Mouse (Mus musculus): ENCODE data around the gene Eif3k. TPM values are rescaled to one million over a fixed set of nuclear protein-coding genes. Genes with fewer than 3 reads are reported as not detected.

The Eif3k gene
- total RNA-seq, 1 experiment: 474 TPM

DNA sequence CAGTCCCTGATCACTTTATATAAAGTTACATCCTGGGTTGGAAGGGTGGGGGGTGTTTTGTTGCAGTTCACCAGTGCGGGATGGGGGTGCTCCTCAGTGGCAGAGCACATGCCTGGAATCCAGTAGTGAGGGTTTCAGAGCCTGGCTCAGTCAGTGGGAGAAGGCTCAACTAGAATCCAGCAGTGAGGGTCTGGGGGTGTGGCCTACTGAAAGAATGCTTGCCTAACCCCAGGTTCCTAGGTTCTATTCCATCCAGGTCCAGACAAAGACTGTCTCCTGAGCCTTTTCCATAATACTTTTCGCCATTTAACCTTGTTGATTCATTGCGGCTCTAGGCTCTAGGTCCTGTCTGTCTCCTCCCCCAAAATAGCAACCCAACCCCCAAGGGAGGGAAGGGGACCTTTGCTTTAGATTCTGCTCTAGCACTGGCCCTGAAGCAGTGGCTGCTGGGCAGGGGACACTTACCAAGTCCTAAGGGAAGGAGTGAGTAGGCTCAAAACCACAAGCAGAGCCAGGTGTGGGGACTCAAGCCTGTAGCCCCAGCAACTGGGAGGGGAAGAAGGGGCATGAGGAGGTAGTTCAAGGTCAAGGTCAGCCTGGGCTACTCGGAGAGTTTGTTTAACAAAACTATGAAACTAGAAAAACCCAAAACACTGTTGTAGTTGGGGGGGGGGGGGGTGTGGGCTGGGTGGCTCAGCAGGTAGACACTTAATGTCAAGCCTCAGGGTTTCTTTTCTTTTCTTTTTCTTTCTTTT, 14.7 kb downstream of the Eif3k start:
- TF ChIP-seq ZNF384 (IDR thresholded peaks at IDR 0.05; ENCODE audit: low read depth, low read length) (no peak), MAFK (IDR thresholded peaks at IDR 0.05; ENCODE audit: insufficient read depth, low read depth, low read length) (no peak), HCFC1 (IDR thresholded peaks at IDR 0.05; ENCODE audit: borderline replicate concordance, insufficient read depth, low read length) (no peak)
- Histone ChIP-seq H3K9me3 (ENCODE audit: control insufficient read depth, insufficient read depth, low read depth, low read length) (no peaks in the 10 kb centered on the region), H3K27ac (ENCODE audit: insufficient read depth, low read depth, low read length, poor library complexity, severe bottlenecking) (peak overlapping the region; percentile 99), H3K4me3 (ENCODE audit: insufficient read depth in 1 of 2, low read depth in 1 of 2, low read length in 2 of 2, poor library complexity in 1 of 2, severe bottlenecking in 1 of 2) (peak overlapping the region in 1 of 2 experiments; percentile 37; a peak in 2 of 4 replicates), H3K36me3 (ENCODE audit: control insufficient read depth, insufficient read depth, low read length, poor library complexity, severe bottlenecking) (peaks cover 18% of the 10 kb centered on the region), H3K9ac (ENCODE audit: insufficient read depth, low read depth, low read length, poor library complexity, severe bottlenecking) (peak overlapping the region; percentile 71), H3K4me1 (ENCODE audit: control insufficient read depth in 2 of 2, insufficient read depth in 2 of 2, low read length in 2 of 2, poor library complexity in 1 of 2) (peaks cover 26 to 36% of the 10 kb centered on the region in 2 experiments)
- no peak for DNase-seq (ENCODE audit: low read depth, low spot score)
- in situ Hi-C loops (cut with MboI; ENCODE audit: low sequenced_read_pairs in 2 of 2, unreplicated experiment in 2 of 2): no loop called here

DNA sequence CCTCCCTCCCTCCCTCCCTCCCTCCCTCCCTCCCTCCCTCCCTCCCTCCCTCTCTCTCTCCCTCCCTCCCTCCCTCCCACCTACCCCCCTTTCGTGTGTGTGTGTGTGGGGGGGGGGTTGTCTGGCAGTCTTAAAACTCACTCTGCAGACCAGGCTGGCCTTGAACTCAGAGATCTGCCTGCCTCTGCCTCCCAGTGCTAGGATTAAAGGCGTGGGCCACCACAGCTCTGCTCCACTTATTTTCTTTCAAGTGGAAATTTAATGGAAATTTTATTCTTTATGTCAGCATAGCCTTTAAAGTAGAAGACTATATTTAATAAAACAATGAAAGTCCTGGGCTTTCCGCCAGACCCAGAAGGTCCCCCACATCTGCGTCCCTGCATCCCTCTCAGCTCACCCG, 15.5 kb downstream of the Eif3k start:
- TF ChIP-seq HCFC1 (IDR thresholded peaks at IDR 0.05; ENCODE audit: borderline replicate concordance, insufficient read depth, low read length): no peak
- no peak for TF ChIP-seq ZC3H11A (IDR thresholded peaks at IDR 0.05; ENCODE audit: borderline replicate concordance, low read depth, low read length)
- no peak for TF ChIP-seq MAFK (IDR thresholded peaks at IDR 0.05; ENCODE audit: insufficient read depth, low read depth, low read length)
- TF ChIP-seq ZNF384 (IDR thresholded peaks at IDR 0.05; ENCODE audit: low read depth, low read length): no peak
- TF ChIP-seq CHD2 (IDR thresholded peaks at IDR 0.05; ENCODE audit: low read depth, low read length): no peak
- H3K4me1 ChIP-seq (ENCODE audit: control insufficient read depth in 2 of 2, insufficient read depth in 2 of 2, low read length in 2 of 2, poor library complexity in 1 of 2): peaks cover 23 to 28% of the 10 kb centered on the region in 2 experiments
- DNase-seq (ENCODE audit: low read depth, low spot score): no peak
- H3K9me3 ChIP-seq (ENCODE audit: control insufficient read depth, insufficient read depth, low read depth, low read length): no peaks in the 10 kb centered on the region
- peaks cover 11% of the 10 kb centered on the region for H3K36me3 ChIP-seq (ENCODE audit: control insufficient read depth, insufficient read depth, low read length, poor library complexity, severe bottlenecking)
- in situ Hi-C loops (cut with MboI; ENCODE audit: low sequenced_read_pairs in 2 of 2, unreplicated experiment in 2 of 2): no loop called here
- H3K4me3 ChIP-seq (ENCODE audit: insufficient read depth in 1 of 2, low read depth in 1 of 2, low read length in 2 of 2, poor library complexity in 1 of 2, severe bottlenecking in 1 of 2): peak overlapping the region in 1 of 2 experiments; percentile 35; a peak in 2 of 4 replicates
- H3K27ac ChIP-seq (ENCODE audit: insufficient read depth, low read depth, low read length, poor library complexity, severe bottlenecking): peak overlapping the region; percentile 99
- H3K9ac ChIP-seq (ENCODE audit: insufficient read depth, low read depth, low read length, poor library complexity, severe bottlenecking): peak overlapping the region; percentile 71; the same call in 1 of the 2 replicates

DNA sequence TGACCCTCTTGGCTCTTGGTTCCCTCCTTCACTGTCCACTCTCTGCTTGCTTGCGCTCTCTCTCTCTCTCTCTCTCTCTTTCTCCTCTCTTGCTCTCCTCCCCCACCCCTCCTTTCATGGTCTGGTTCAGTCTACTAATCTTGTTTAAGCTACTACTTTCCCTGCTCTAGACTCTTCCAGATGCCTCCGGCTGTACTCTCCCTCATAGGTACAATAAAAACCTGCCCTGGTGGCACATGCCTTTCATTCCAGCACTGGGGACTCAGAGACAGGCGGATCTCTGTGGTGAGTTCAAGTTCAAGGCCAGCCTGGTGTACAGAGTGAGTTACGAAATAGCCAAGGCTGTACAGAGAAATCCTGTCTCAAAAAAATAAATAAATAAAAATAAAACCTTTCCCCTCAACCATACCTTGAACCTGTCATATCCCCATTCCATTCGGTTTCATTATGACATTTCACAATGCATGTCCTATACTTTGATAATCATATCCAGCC, 16.3 kb downstream of the Eif3k start:
- in situ Hi-C loops (cut with MboI; ENCODE audit: low sequenced_read_pairs in 2 of 2, unreplicated experiment in 2 of 2): no loop called here
- peak overlapping the region; percentile 57; the same call in 1 of the 2 replicates for H3K9ac ChIP-seq (ENCODE audit: insufficient read depth, low read depth, low read length, poor library complexity, severe bottlenecking)
- no peaks in the 10 kb centered on the region for H3K9me3 ChIP-seq (ENCODE audit: control insufficient read depth, insufficient read depth, low read depth, low read length)
- peaks cover 5% of the 10 kb centered on the region; the same call in 1 of the 2 replicates for H3K36me3 ChIP-seq (ENCODE audit: control insufficient read depth, insufficient read depth, low read length, poor library complexity, severe bottlenecking)
- no peak for TF ChIP-seq MAFK (IDR thresholded peaks at IDR 0.05; ENCODE audit: insufficient read depth, low read depth, low read length)
- TF ChIP-seq ZC3H11A (IDR thresholded peaks at IDR 0.05; ENCODE audit: borderline replicate concordance, low read depth, low read length): no peak
- TF ChIP-seq ZNF384 (IDR thresholded peaks at IDR 0.05; ENCODE audit: low read depth, low read length): no peak
- no peak for TF ChIP-seq CHD2 (IDR thresholded peaks at IDR 0.05; ENCODE audit: low read depth, low read length)
- no peak for TF ChIP-seq HCFC1 (IDR thresholded peaks at IDR 0.05; ENCODE audit: borderline replicate concordance, insufficient read depth, low read length)
- H3K4me3 ChIP-seq (ENCODE audit: insufficient read depth in 1 of 2, low read depth in 1 of 2, low read length in 2 of 2, poor library complexity in 1 of 2, severe bottlenecking in 1 of 2): 0 out of 4 replicates have a peak overlapping the region, but pooled peaks of 1 of the 2 experiments have one; percentile 3
- H3K4me1 ChIP-seq (ENCODE audit: control insufficient read depth in 2 of 2, insufficient read depth in 2 of 2, low read length in 2 of 2, poor library complexity in 1 of 2): peaks cover 20 to 25% of the 10 kb centered on the region in 2 experiments
- DNase-seq (ENCODE audit: low read depth, low spot score): no peak
- peak overlapping the region; percentile 99; the same call in 1 of the 2 replicates for H3K27ac ChIP-seq (ENCODE audit: insufficient read depth, low read depth, low read length, poor library complexity, severe bottlenecking)

DNA sequence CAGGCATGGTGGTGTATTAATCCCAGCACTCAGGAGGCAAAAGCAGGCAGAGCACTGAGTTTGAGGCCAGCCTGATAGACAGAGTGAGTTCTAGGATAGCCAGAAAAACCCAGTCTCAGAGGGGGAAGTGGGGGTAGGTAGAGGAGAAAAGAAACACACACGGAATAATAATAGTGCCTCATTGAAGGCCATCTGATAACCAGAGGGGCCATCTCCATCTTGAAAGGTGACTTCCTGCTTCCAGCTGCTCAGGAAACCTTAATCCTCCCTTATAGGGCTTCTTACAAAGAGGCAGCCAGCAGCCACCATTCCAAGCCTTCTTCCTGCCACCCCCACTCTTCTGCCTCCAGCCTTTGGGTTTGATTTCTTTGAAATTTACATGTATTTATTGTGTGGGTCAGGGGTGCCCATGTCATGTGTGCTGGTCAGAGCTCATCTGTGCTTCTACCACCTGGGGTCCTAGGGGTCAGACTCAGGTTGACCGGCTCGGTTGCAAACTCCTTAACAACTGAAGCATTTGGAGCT, 18.2 kb downstream of the Eif3k start:
- no peak for DNase-seq (ENCODE audit: low read depth, low spot score)
- peak overlapping the region in 1 of 2 experiments; percentile 24; a peak in 2 of 4 replicates for H3K4me3 ChIP-seq (ENCODE audit: insufficient read depth in 1 of 2, low read depth in 1 of 2, low read length in 2 of 2, poor library complexity in 1 of 2, severe bottlenecking in 1 of 2)
- no peaks in the 10 kb centered on the region for H3K36me3 ChIP-seq (ENCODE audit: control insufficient read depth, insufficient read depth, low read length, poor library complexity, severe bottlenecking)
- TF ChIP-seq CHD2 (IDR thresholded peaks at IDR 0.05; ENCODE audit: low read depth, low read length) (no peak), ZC3H11A (IDR thresholded peaks at IDR 0.05; ENCODE audit: borderline replicate concordance, low read depth, low read length) (no peak), HCFC1 (IDR thresholded peaks at IDR 0.05; ENCODE audit: borderline replicate concordance, insufficient read depth, low read length) (no peak), ZNF384 (IDR thresholded peaks at IDR 0.05; ENCODE audit: low read depth, low read length) (no peak), MAFK (IDR thresholded peaks at IDR 0.05; ENCODE audit: insufficient read depth, low read depth, low read length) (no peak)
- in situ Hi-C loops (cut with MboI; ENCODE audit: low sequenced_read_pairs in 2 of 2, unreplicated experiment in 2 of 2): no loop called here
- H3K27ac ChIP-seq (ENCODE audit: insufficient read depth, low read depth, low read length, poor library complexity, severe bottlenecking): peak overlapping the region; percentile 82
- H3K9ac ChIP-seq (ENCODE audit: insufficient read depth, low read depth, low read length, poor library complexity, severe bottlenecking): peak overlapping the region; percentile 62; the same call in 1 of the 2 replicates
- peaks cover 14 to 15% of the 10 kb centered on the region in 2 experiments for H3K4me1 ChIP-seq (ENCODE audit: control insufficient read depth in 2 of 2, insufficient read depth in 2 of 2, low read length in 2 of 2, poor library complexity in 1 of 2)
- no peaks in the 10 kb centered on the region for H3K9me3 ChIP-seq (ENCODE audit: control insufficient read depth, insufficient read depth, low read depth, low read length)

Measured in ES-E14 (cell line).